ENCODE assay signal across 29 mouse cellular contexts in genomic region chr19:20283105-20283504, GRCm38 (mm10).
"Had no signal": no experiment of that assay in that cellular context is flagged by ENCODE, and none has a peak within 500 bp of the region (broad histone marks: within the 10 kb centered on the region; RNA-seq: fewer than 3 reads in every experiment).

No protein-coding gene starts in this region.

- H3K9me3 ChIP-seq: embryonic facial prominence, embryonic 10.5 days; embryonic facial prominence, embryonic 12.5 days; embryonic facial prominence, embryonic 13.5 days; embryonic facial prominence, embryonic 15.5 days; forebrain, embryonic 10.5 days; forebrain, embryonic 12.5 days; forebrain, embryonic 13.5 days; forebrain, embryonic 15.5 days had no signal

- H3K27ac ChIP-seq: embryonic facial prominence, embryonic 10.5 days; embryonic facial prominence, embryonic 12.5 days; embryonic facial prominence, embryonic 13.5 days; embryonic facial prominence, embryonic 15.5 days; forebrain, embryonic 10.5 days; forebrain, embryonic 12.5 days; forebrain, embryonic 13.5 days; forebrain, embryonic 15.5 days; gastrocnemius, adult 2 months; heart, adult 2 months had no signal

- ATAC-seq: forebrain, embryonic 13.5 days; forebrain, embryonic 14.5 days; forebrain, embryonic 15.5 days; forebrain, embryonic 16.5 days; forebrain, postnatal 0 days had no signal

- H3K36me3 ChIP-seq: embryonic facial prominence, embryonic 10.5 days; embryonic facial prominence, embryonic 12.5 days; embryonic facial prominence, embryonic 13.5 days; embryonic facial prominence, embryonic 15.5 days; forebrain, embryonic 10.5 days; forebrain, embryonic 12.5 days; forebrain, embryonic 15.5 days had no signal

- H3K4me3 ChIP-seq: embryonic facial prominence, embryonic 10.5 days; embryonic facial prominence, embryonic 12.5 days; embryonic facial prominence, embryonic 13.5 days; embryonic facial prominence, embryonic 15.5 days; erythroblast, embryonic 14.5 days; forebrain, embryonic 10.5 days; forebrain, embryonic 12.5 days; forebrain, embryonic 13.5 days; forebrain, embryonic 15.5 days; gastrocnemius, adult 2 months; heart, adult 2 months had no signal

- H3K27me3 ChIP-seq: embryonic facial prominence, embryonic 12.5 days; embryonic facial prominence, embryonic 13.5 days; embryonic facial prominence, embryonic 15.5 days; forebrain, embryonic 12.5 days; forebrain, embryonic 13.5 days; forebrain, embryonic 15.5 days had no signal

- H3K4me2 ChIP-seq: embryonic facial prominence, embryonic 12.5 days; embryonic facial prominence, embryonic 13.5 days; embryonic facial prominence, embryonic 15.5 days; forebrain, embryonic 12.5 days; forebrain, embryonic 13.5 days; forebrain, embryonic 15.5 days had no signal

- DNase-seq: cerebellum, adult 2 months; cerebellum, adult 8-10 months; cerebellum, adult 9-10 months; cerebellum, adult 9-11 months; cerebellum, postnatal 10 days; cerebellum, postnatal 14 days; cerebellum, postnatal 25 days; cerebellum, postnatal 36 days; embryo, embryonic 11 days; forebrain, postnatal 0 days; gastrocnemius, adult 2 months; gastrocnemius, postnatal 10 days; gastrocnemius, postnatal 14 days; gastrocnemius, postnatal 25 days; gastrocnemius, postnatal 36 days; heart, adult 11 months; heart, adult 18-20 months; heart, adult 2 months had no signal

- H3K9ac ChIP-seq: embryonic facial prominence, embryonic 12.5 days; embryonic facial prominence, embryonic 13.5 days; embryonic facial prominence, embryonic 15.5 days; forebrain, embryonic 12.5 days; forebrain, embryonic 13.5 days; forebrain, embryonic 15.5 days; forebrain, postnatal 0 days had no signal

- H3K4me1 ChIP-seq: embryonic facial prominence, embryonic 10.5 days; embryonic facial prominence, embryonic 12.5 days; embryonic facial prominence, embryonic 13.5 days; embryonic facial prominence, embryonic 15.5 days; forebrain, embryonic 10.5 days; forebrain, embryonic 12.5 days; forebrain, embryonic 13.5 days; forebrain, embryonic 15.5 days had no signal
